Mouse (Mus musculus) liver, embryonic 11.5 days (tissue): ENCODE measurements around the gene Lrfn2. TPM values are rescaled to one million over a fixed set of nuclear protein-coding genes. Genes with fewer than 3 reads are reported as not detected.

Experiments used
- ATAC-seq: fragments of 200-750 bp; cut with Nextera tagmentation; replicated peaks from 2 replicates; pipeline ENCODE4 v1.8.0; 2017; ENCODE audit warnings: moderate number of reproducible peaks, mild to moderate bottlenecking, moderate TSS enrichment, moderate library complexity; ENCODE audit not compliant: low FRiP score
- DNase-seq: peaks from one replicate; pipeline ENCODE4 v3.0.0-alpha.2; 2017; ENCODE audit warnings: low spot score
- H3K27ac ChIP-seq: fragments of 300-500 bp; sonication (generic); 2 replicates; pipeline ENCODE4 v1.5.1; 2014; ENCODE audit warnings: mild to moderate bottlenecking, low read depth, low read length, control low read depth
- H3K27me3 ChIP-seq: fragments of 300-500 bp; sonication (generic); replicated peaks from 2 replicates; pipeline ENCODE4 v1.6.1; 2014; ENCODE audit warnings: low read length, mixed read lengths; ENCODE audit not compliant: control insufficient read depth, insufficient read depth
- H3K36me3 ChIP-seq: fragments of 300-500 bp; sonication (generic); 2 replicates; pipeline ENCODE4 v1.6.1; 2014; ENCODE audit warnings: mild to moderate bottlenecking, low read length, moderate library complexity, mixed read lengths; ENCODE audit not compliant: control insufficient read depth, insufficient read depth
- H3K4me1 ChIP-seq: fragments of 300-500 bp; sonication (generic); replicated peaks from 2 replicates; pipeline ENCODE4 v1.6.1; 2014; ENCODE audit warnings: low read length, mixed read lengths; ENCODE audit not compliant: control insufficient read depth, insufficient read depth
- H3K4me2 ChIP-seq: fragments of 300-500 bp; sonication (generic); 2 replicates; pipeline ENCODE4 v1.6.1; 2014; ENCODE audit warnings: mild to moderate bottlenecking, control low read depth, moderate library complexity
- H3K4me3 ChIP-seq: fragments of 300-500 bp; sonication (generic); 2 replicates; pipeline ENCODE4 v1.5.1; 2014; ENCODE audit warnings: low read depth, low read length, control low read depth
- H3K9ac ChIP-seq: fragments of 300-500 bp; sonication (generic); 2 replicates; pipeline ENCODE4 v1.6.1; 2014; ENCODE audit warnings: low read depth, low read length, control low read depth
- H3K9me3 ChIP-seq: fragments of 300-500 bp; sonication (generic); 2 replicates; pipeline ENCODE4 v1.6.1; 2016; ENCODE audit warnings: low read length, inconsistent platforms, mixed read lengths; ENCODE audit not compliant: control insufficient read depth
- WGBS: fragments of 180-500 bp; shearing (Covaris S2); extraction: QIAGEN DNeasy Blood & Tissue Kit; methylation state at CpG from one replicate; pipeline ENCODE4 v1.1.7; 2014; 5-methylcytosine and 5-hydroxymethylcytosine counted together
- polyA plus RNA-seq: library from polyadenylated mRNA; unstranded; fragments of >200 nt; fragmentation: Nextera tagmentation; extraction: Ambion mirVana; gene quantifications from 2 replicates; pipeline ENCODE4 v1.2.1, GENCODE M21; 2014

Lrfn2 gene
- polyA plus RNA-seq, 1 experiment from 2014 or later: 0.27 TPM

DNA sequence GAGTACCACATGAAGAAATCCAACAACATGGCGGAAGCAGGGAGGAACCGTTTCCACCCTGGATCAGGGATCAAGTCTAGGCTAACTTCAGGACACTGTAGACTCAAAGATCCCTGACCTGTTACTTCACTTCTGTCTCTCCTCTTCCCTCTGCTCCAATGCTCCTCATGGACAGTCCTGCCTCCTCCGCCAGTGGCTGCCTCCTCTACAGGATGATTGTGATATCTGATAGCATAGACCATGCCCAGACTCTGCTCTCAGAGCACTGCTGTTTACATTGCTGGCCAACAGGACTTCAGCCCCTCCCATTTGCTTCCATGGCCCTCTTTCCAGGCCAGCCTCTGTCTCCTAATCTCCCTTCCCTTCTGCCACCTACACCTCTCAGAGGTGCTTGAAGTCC, 132.9 kb downstream of the Lrfn2 start:
- no peaks in the 10 kb centered on the region for H3K9me3 ChIP-seq
- no peaks in the 10 kb centered on the region; the same call in 1 of the 2 replicates for H3K4me1 ChIP-seq
- no peak overlapping the region for H3K27ac ChIP-seq
- DNase-seq (no peak), ATAC-seq (no peak)
- H3K9ac ChIP-seq: no peak overlapping the region
- H3K36me3 ChIP-seq: no peaks in the 10 kb centered on the region
- 79% methylated on average over 3 of the region's 3 CpGs for WGBS
- no peaks in the 10 kb centered on the region for H3K27me3 ChIP-seq
- no peak overlapping the region for H3K4me2 ChIP-seq
- H3K4me3 ChIP-seq: no peak overlapping the region

DNA sequence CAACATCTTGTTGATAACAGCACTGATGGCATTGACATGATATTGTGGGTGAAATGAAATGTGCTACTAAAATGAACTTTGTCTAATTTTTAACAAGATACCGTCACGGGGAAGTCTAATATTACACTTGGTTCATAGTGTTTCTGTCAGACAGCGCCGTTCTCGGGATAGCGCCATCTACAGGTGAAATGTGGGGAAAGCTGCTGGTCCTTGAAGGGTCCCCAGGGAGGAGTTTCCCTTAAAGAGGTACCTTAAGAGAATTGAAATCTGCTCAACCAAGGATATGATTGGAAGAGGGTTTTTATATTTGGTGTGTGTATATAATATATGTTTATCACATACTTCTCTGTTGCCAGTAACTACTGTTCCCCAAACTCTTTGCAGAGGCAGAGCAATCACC, 134.6 kb downstream of the Lrfn2 start:
- ATAC-seq (no peak), DNase-seq (no peak)
- Histone ChIP-seq H3K27ac (no peak overlapping the region), H3K9ac (no peak overlapping the region), H3K36me3 (no peaks in the 10 kb centered on the region), H3K27me3 (no peaks in the 10 kb centered on the region), H3K4me2 (no peak overlapping the region), H3K9me3 (no peaks in the 10 kb centered on the region), H3K4me3 (no peak overlapping the region), H3K4me1 (no peaks in the 10 kb centered on the region; the same call in 1 of the 2 replicates)
- 55% methylated on average over 6 of the region's 6 CpGs for WGBS

DNA sequence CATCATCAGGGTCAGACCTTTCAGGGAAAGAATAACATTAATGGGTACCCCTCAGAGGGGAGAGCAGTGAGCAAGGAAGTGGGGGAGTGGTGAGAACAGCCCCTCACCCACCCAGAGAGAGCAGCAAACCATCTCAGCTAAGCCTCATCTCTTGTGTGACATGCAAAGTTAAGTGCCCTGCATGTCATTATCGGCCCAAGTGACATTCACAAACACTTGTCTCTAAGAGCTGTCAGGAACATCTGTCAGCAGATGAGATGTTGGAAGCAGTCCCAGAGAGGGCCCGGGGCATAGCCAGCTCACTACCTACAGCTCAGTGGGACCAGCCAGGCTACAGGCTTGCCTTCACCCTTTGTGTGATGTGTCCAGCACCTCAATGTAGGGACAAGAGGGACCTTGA, 146.0 kb downstream of the Lrfn2 start:
- Histone ChIP-seq H3K27ac (no peak overlapping the region), H3K4me2 (no peak overlapping the region), H3K4me1 (no peaks in the 10 kb centered on the region), H3K4me3 (no peak overlapping the region), H3K36me3 (no peaks in the 10 kb centered on the region), H3K9ac (no peak overlapping the region), H3K27me3 (no peaks in the 10 kb centered on the region), H3K9me3 (no peaks in the 10 kb centered on the region)
- ATAC-seq (no peak), DNase-seq (no peak)
- WGBS: 43% methylated on average over 2 of the region's 2 CpGs

DNA sequence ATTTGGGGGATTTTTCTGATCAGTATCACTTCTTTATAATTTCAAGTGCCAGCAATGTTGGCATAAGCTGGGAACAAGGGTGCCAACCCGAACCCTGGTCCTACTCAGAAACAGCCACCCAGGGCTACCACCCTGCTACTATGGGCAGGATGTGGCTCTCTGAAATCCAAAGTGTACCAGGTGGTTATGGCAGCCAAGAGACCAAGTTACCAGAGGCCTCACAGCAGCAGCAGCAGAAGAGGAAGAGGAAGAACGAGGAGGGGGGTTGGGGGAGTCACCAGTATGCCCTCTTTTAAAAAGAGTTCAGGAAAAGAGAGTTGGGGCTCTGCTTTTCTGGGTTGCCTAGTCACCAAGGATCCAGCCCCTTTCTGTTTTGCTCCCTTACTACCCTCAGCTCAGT, 147.5 kb downstream of the Lrfn2 start:
- Histone ChIP-seq H3K36me3 (no peaks in the 10 kb centered on the region), H3K4me2 (no peak overlapping the region), H3K27me3 (no peaks in the 10 kb centered on the region), H3K9ac (no peak overlapping the region), H3K27ac (no peak overlapping the region), H3K4me3 (no peak overlapping the region), H3K9me3 (no peaks in the 10 kb centered on the region), H3K4me1 (no peaks in the 10 kb centered on the region)
- ATAC-seq: no peak
- DNase-seq: no peak
- WGBS: 44% methylated on average over 2 of the region's 2 CpGs

DNA sequence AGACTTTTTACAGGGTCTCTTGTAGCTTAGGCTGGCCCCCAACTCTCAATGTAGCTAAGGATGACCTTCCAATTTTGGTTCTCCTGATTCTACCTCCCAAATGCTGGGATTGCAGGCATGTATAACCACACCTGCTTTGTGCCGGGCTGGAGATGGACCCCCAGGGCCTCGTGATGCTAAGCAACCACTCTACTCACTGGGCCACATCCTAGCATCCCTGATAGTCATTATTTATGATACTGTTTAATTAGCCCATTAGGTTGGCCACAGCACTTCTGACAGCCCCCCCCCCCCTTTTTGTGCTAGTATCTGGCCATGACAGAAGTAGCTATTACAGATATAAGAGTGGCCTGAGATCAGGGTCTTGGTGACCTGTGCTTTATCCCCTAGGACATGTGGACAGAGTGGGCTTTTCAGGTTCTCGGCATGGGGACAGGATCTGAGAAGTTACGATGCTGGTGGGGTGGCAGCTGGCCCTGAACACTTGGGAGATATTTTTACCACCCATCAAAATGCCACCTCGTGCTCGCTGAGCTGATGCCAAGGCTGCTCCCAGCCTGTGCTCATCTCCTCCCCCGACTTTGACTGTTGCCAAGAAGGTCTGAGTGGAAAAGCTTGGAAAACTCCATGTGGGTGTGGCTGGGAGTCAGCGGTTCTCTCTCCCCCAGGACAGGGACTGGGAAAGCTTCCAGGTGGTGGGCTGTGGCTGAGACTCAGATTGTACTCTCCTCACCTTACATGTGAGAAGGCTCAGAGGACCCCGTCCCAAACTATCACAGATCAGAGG, 151.6 kb downstream of the Lrfn2 start:
- no peaks in the 10 kb centered on the region for H3K27me3 ChIP-seq

DNA sequence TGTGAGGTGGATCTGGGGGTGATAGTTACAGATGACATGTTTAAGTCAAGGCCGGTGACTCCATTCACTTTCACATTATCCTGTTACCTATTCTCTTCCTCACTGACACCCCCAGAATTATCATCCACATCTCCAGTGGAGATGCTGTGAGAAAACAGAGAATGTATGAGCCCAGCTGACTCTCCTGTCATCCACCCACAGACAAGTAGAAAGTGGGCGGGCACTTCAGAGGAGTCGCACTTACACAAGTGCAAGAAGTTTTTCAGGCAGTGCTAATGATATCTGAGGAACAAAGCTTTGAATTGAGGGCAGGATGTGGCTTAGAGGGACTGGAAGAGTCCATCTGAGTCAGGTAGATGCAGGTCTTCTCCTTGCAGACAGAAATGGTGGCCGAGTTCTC, 152.9 kb downstream of the Lrfn2 start:
- no peak for DNase-seq
- no peak overlapping the region for H3K4me3 ChIP-seq
- H3K9me3 ChIP-seq: no peaks in the 10 kb centered on the region
- H3K36me3 ChIP-seq: no peaks in the 10 kb centered on the region
- no peak overlapping the region for H3K4me2 ChIP-seq
- no peaks in the 10 kb centered on the region for H3K27me3 ChIP-seq
- H3K4me1 ChIP-seq: no peaks in the 10 kb centered on the region
- H3K9ac ChIP-seq: no peak overlapping the region
- no peak for ATAC-seq
- no peak overlapping the region for H3K27ac ChIP-seq
- WGBS: 84% methylated on average over 4 of the region's 4 CpGs

More for the DNA sequence above, 151.6 kb downstream of the Lrfn2 start:
- Histone ChIP-seq H3K9ac (no peak overlapping the region), H3K9me3 (no peaks in the 10 kb centered on the region), H3K4me1 (no peaks in the 10 kb centered on the region), H3K27ac (no peak overlapping the region), H3K36me3 (no peaks in the 10 kb centered on the region), H3K4me3 (no peak overlapping the region), H3K4me2 (no peak overlapping the region)
- 74% methylated on average over 9 of the region's 9 CpGs for WGBS
- DNase-seq (no peak), ATAC-seq (no peak)

DNA sequence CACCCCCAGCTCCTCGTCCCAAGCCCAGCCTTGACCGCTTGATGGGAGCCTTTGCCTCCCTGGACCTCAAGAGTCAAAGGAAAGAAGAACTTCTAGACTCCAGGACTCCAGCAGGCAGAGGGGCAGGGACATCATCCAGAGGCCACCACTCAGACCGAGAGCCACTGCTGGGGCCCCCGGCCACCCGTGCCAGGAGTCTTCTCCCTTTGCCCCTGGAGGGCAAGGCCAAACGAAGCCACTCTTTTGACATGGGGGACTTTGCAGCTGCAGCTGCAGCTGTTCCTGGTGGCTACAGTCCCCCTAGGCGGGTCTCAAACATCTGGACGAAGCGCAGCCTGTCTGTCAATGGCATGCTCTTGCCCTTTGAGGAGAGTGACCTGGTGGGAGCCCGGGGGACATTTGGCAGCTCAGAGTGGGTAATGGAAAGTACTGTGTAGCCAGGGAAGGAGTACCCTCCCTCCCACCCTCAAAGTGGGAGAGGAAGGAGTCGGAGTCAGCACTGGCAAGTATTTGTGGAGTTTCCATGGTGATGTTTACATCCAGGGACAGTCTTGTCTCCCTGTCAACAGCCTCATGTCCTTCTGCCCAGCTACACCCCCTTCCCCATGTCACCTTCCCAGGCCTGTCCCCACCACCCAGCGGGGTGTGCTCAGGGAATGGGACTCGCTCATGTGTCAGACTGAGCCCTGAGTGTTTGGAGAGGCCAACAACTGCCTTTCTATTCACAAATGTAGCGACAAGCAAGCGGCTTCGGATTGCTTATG, 164.8 kb downstream of the Lrfn2 start:
- H3K4me1 ChIP-seq: no peaks in the 10 kb centered on the region
- ATAC-seq (no peak), DNase-seq (no peak)
- no peak overlapping the region for H3K9ac ChIP-seq
- H3K27ac ChIP-seq: no peak overlapping the region
- H3K4me2 ChIP-seq: no peak overlapping the region
- H3K36me3 ChIP-seq: no peaks in the 10 kb centered on the region
- no peaks in the 10 kb centered on the region for H3K9me3 ChIP-seq
- H3K4me3 ChIP-seq: no peak overlapping the region
- no peaks in the 10 kb centered on the region for H3K27me3 ChIP-seq
- 74% methylated on average over 16 of the region's 16 CpGs for WGBS

DNA sequence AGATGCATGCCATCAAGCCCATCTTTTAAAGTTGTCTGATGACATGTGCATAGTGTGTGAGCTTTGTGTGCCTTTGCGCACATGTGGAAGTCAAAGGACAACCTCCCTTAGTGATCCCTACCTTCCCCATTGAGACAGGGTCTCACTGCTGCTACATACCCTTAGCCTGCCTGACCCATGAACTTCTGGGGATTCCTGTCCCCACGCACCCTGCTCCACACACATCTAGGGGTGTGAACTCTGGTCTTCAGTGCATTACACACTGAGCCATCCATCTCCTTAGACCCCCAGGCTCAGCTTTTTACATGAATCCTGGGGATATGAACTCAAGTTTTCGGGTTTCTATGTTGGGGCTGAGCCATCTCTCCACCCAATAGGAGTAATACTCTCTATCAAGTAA, 179.2 kb downstream of the Lrfn2 start:
- DNase-seq (no peak), ATAC-seq (no peak)
- 79% methylated on average over 3 of the region's 3 CpGs for WGBS
- Histone ChIP-seq H3K9ac (no peak overlapping the region), H3K4me1 (no peaks in the 10 kb centered on the region), H3K36me3 (no peaks in the 10 kb centered on the region), H3K4me3 (no peak overlapping the region), H3K27me3 (no peaks in the 10 kb centered on the region), H3K4me2 (no peak overlapping the region), H3K9me3 (no peaks in the 10 kb centered on the region), H3K27ac (no peak overlapping the region)

DNA sequence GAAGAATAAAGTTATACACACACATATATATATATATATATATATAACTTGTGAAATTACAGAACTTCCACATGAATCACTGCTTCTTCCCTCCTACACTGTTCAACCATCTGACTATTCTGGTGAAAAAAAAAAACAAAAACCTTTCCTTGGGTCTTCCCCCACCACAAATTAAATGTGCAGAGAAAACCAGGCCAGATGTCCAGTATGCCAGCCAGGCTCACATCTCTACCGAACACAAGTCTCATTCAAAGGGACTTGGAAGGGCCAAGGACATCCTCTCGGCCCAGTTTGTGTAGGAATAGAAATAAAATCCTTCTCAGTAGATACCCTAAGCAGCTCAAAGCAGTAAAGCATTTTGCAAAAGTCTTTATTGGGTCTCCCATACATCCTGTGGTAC, 179.7 kb downstream of the Lrfn2 start:
- Histone ChIP-seq H3K36me3 (no peaks in the 10 kb centered on the region), H3K4me3 (no peak overlapping the region), H3K9ac (no peak overlapping the region), H3K27me3 (no peaks in the 10 kb centered on the region), H3K4me1 (no peaks in the 10 kb centered on the region), H3K9me3 (no peaks in the 10 kb centered on the region), H3K4me2 (no peak overlapping the region), H3K27ac (no peak overlapping the region)
- ATAC-seq (no peak), DNase-seq (no peak)
- WGBS: 89% methylated on average over 2 of the region's 2 CpGs
